Mouse (Mus musculus) kidney, postnatal 0 days (tissue): ENCODE results near the gene Mrpl24. TPM values are rescaled to one million over a fixed set of nuclear protein-coding genes. Genes with fewer than 3 reads are reported as not detected.

Source experiments
- ATAC-seq: fragments of 200-750 bp; cut with Nextera tagmentation; replicated peaks from 2 replicates; pipeline ENCODE4 v1.8.0; 2017; ENCODE audit warnings: low read depth, moderate number of reproducible peaks, moderate TSS enrichment, moderate library complexity; ENCODE audit not compliant: low FRiP score
- DNase-seq: peaks from one replicate; pipeline ENCODE4 v3.0.0-alpha.2; 2016; ENCODE audit warnings: low spot score
- H3K27ac ChIP-seq: fragments of 300-500 bp; sonication (generic); 2 replicates; pipeline ENCODE4 v1.5.1; 2014; ENCODE audit warnings: mild to moderate bottlenecking
- H3K27me3 ChIP-seq: fragments of 300-500 bp; sonication (generic); 2 replicates; pipeline ENCODE4 v1.6.1; 2014; ENCODE audit warnings: low read length, mixed read lengths; ENCODE audit not compliant: insufficient read depth
- H3K36me3 ChIP-seq: fragments of 300-500 bp; sonication (generic); 2 replicates; pipeline ENCODE4 v1.6.1; 2014; ENCODE audit warnings: low read length, mixed read lengths; ENCODE audit not compliant: insufficient read depth
- H3K4me1 ChIP-seq: fragments of 300-500 bp; sonication (generic); replicated peaks from 2 replicates; pipeline ENCODE4 v1.6.1; 2014; ENCODE audit warnings: antibody characterized with exemption, low read length, mixed read lengths; ENCODE audit not compliant: insufficient read depth
- H3K4me2 ChIP-seq: fragments of 300-500 bp; sonication (generic); 2 replicates; pipeline ENCODE4 v1.6.1; 2014; ENCODE audit warnings: mild to moderate bottlenecking, low read length, moderate library complexity, mixed read lengths
- H3K4me3 ChIP-seq: fragments of 300-500 bp; sonication (generic); replicated peaks from 2 replicates; pipeline ENCODE4 v1.5.1; 2014; ENCODE audit warnings: low read depth, low read length
- H3K9ac ChIP-seq: fragments of 300-500 bp; sonication (generic); 2 replicates; pipeline ENCODE4 v1.6.1; 2014; ENCODE audit warnings: low read depth, low read length
- H3K9me3 ChIP-seq: fragments of 300-500 bp; sonication (generic); replicated peaks from 2 replicates; pipeline ENCODE4 v1.6.1; 2016; ENCODE audit warnings: low read length, inconsistent platforms, mixed read lengths
- CTCF ChIP-seq: IDR thresholded peaks from 2 replicates; pipeline ENCODE4 v1.5.1; 2016; ENCODE audit warnings: antibody characterized with exemption, low read depth, mild to moderate bottlenecking, moderate library complexity
- WGBS: fragments of 180-500 bp; shearing (Covaris S2); extraction: QIAGEN DNeasy Blood & Tissue Kit; methylation state at CpG from one replicate; pipeline ENCODE4 v1.1.7; 2014; 5-methylcytosine and 5-hydroxymethylcytosine counted together
- polyA plus RNA-seq: library from polyadenylated mRNA; unstranded; fragments of >200 nt; fragmentation: Nextera tagmentation; extraction: Ambion mirVana; gene quantifications from 2 replicates; pipeline ENCODE4 v1.2.1, GENCODE M21; 2015

The Mrpl24 gene
- polyA plus RNA-seq, 1 experiment from 2014 or later = 88.1 TPM

- ATAC-seq = no peak
- peak; percentile 43 for DNase-seq
- peaks cover 34% of the 10 kb centered on the region for H3K4me1 ChIP-seq
- H3K4me3 ChIP-seq = peak overlapping the region; percentile 83
- no peaks in the 10 kb centered on the region for H3K27me3 ChIP-seq
- WGBS = 0% methylated on average over 1 of the region's 1 CpGs
- H3K9ac ChIP-seq = peak overlapping the region; percentile 89
- H3K9me3 ChIP-seq = no peaks in the 10 kb centered on the region
- no peaks in the 10 kb centered on the region for H3K36me3 ChIP-seq
- no peak for TF ChIP-seq CTCF
- peak overlapping the region; percentile 96 for H3K27ac ChIP-seq
- H3K4me2 ChIP-seq = peak overlapping the region; percentile 59
Measured at GRCm38 (mm10) chr3:87907906-87908305, 11.4 kb upstream of the Mrpl24 start.

- Histone ChIP-seq H3K4me2 (peak overlapping the region; percentile 62), H3K9ac (no peak overlapping the region), H3K9me3 (no peaks in the 10 kb centered on the region), H3K4me3 (no peak overlapping the region), H3K27me3 (no peaks in the 10 kb centered on the region), H3K27ac (peak overlapping the region; percentile 96), H3K36me3 (0 out of 2 replicates have a peak, but pooled peaks cover 9% of the 10 kb centered on the region), H3K4me1 (peaks cover 34% of the 10 kb centered on the region)
- no peak for DNase-seq
- TF ChIP-seq CTCF = no peak
- 91% methylated on average over 2 of the region's 2 CpGs for WGBS
- no peak for ATAC-seq
Measured at GRCm38 (mm10) chr3:87909381-87909780, 9.9 kb upstream of the Mrpl24 start.

- Histone ChIP-seq H3K4me3 (peak overlapping the region; percentile 32; the same call in 1 of the 2 replicates), H3K36me3 (peaks cover 14% of the 10 kb centered on the region; the same call in 1 of the 2 replicates), H3K27me3 (no peaks in the 10 kb centered on the region), H3K9ac (peak overlapping the region; percentile 46), H3K27ac (peak overlapping the region; percentile 96), H3K9me3 (no peaks in the 10 kb centered on the region), H3K4me2 (peak overlapping the region; percentile 62), H3K4me1 (peaks cover 34% of the 10 kb centered on the region)
- ATAC-seq (no peak), DNase-seq (no peak)
- 6% methylated on average over 4 of the region's 4 CpGs for WGBS
- TF ChIP-seq CTCF = no peak
Measured at GRCm38 (mm10) chr3:87909874-87910273, 9.4 kb upstream of the Mrpl24 start.

GRCm38 (mm10) chr3:87910573-87911141 is 8.6 kb upstream of the Mrpl24 start:
- peaks cover 21% of the 10 kb centered on the region; the same call in 1 of the 2 replicates for H3K36me3 ChIP-seq
- peaks cover 34% of the 10 kb centered on the region for H3K4me1 ChIP-seq
- ATAC-seq = peak; percentile 57
- 5% methylated on average over 12 of the region's 12 CpGs for WGBS
- H3K9ac ChIP-seq = peak overlapping the region; percentile 46
- peak overlapping the region; percentile 96 for H3K27ac ChIP-seq
- H3K4me2 ChIP-seq = peak overlapping the region; percentile 62
- H3K4me3 ChIP-seq = peak overlapping the region; percentile 32
- H3K27me3 ChIP-seq = no peaks in the 10 kb centered on the region
- DNase-seq = peak; percentile 96
- no peaks in the 10 kb centered on the region for H3K9me3 ChIP-seq
- no peak for TF ChIP-seq CTCF

- H3K4me3 ChIP-seq = no peak overlapping the region
- peaks cover 37% of the 10 kb centered on the region for H3K36me3 ChIP-seq
- no peak overlapping the region for H3K27ac ChIP-seq
- no peak for TF ChIP-seq CTCF
- peaks cover 23% of the 10 kb centered on the region for H3K4me1 ChIP-seq
- no peak overlapping the region for H3K9ac ChIP-seq
- no peaks in the 10 kb centered on the region for H3K9me3 ChIP-seq
- ATAC-seq = no peak
- 87% methylated on average over 6 of the region's 7 CpGs for WGBS
- H3K27me3 ChIP-seq = no peaks in the 10 kb centered on the region
- DNase-seq = no peak
- H3K4me2 ChIP-seq = no peak overlapping the region
Measured at GRCm38 (mm10) chr3:87913491-87913890, 5.8 kb upstream of the Mrpl24 start.

GRCm38 (mm10) chr3:87913891-87914290 is 5.4 kb upstream of the Mrpl24 start:
- ATAC-seq (no peak), DNase-seq (no peak)
- Histone ChIP-seq H3K4me1 (peaks cover 19% of the 10 kb centered on the region), H3K4me3 (no peak overlapping the region), H3K27me3 (no peaks in the 10 kb centered on the region), H3K27ac (no peak overlapping the region), H3K4me2 (no peak overlapping the region), H3K9me3 (no peaks in the 10 kb centered on the region), H3K9ac (no peak overlapping the region), H3K36me3 (peaks cover 37% of the 10 kb centered on the region)
- no peak for TF ChIP-seq CTCF
- 91% methylated on average over 10 of the region's 10 CpGs for WGBS
